Mouse (Mus musculus): ENCODE results near the gene Stxbp5l.

Gene Stxbp5l

GRCm38 (mm10) chr16:37384821-37385344 lies at the start of gene Stxbp5l:
Gene Stxbp5l (minus strand): TSS chr16:37384962.
- DNase-seq (ENCODE audit: low read depth, low spot score) = peak; percentile 99

- DNase-seq (ENCODE audit: low read depth, low spot score) = no peak
These were observed 48.8 kb upstream of the Stxbp5l start for GRCm38 (mm10) chr16:37433418-37434204.

GRCm38 (mm10) chr16:37425434-37425833 lies 40.7 kb upstream of the Stxbp5l start:
- DNase-seq (ENCODE audit: low read depth, low spot score) = no peak

DNA sequence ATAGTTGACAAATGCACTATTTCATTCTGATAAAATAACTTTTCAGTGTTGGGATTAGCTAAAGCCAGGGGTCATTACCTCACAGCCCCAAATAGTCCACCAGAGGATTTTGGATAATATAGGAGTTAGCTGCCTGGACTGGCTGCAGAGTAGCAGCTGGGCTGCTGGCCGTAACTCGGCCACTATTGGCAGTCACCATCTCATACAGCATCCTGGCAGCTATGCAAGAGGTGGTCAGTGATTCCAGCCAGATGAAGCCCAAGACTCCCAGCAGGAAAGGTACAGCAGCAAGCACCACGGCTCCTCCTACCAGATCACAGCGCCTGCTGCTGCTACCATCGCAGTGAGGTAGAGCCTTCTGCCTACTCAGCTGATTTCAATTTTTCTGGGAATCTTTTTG lies 38.1 kb upstream of the Stxbp5l start:
- no peak for DNase-seq (ENCODE audit: low read depth, low spot score)

- DNase-seq (ENCODE audit: low read depth, low spot score) = no peak
These were observed 37.1 kb upstream of the Stxbp5l start for GRCm38 (mm10) chr16:37421851-37422250.

DNA sequence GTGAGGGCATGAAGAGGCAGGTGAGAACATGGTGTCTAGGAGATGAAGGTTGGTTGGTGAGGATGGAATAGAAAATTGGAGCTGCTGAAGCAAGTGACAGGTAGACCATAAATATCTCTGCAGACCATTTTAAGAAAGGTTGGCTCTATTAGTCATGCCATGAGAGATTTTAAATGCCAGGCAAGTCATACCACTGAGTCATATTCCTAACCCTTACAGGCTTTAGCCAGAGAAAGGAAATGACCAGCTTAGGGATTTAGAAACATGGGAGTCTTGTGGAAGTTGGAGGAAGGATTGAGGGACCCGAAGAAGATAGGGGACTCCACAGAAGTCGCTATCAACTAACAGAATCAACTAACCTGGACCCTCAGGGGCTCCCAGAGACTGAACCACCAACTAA lies 35.8 kb upstream of the Stxbp5l start:
- no peak for DNase-seq (ENCODE audit: low read depth, low spot score)

DNA sequence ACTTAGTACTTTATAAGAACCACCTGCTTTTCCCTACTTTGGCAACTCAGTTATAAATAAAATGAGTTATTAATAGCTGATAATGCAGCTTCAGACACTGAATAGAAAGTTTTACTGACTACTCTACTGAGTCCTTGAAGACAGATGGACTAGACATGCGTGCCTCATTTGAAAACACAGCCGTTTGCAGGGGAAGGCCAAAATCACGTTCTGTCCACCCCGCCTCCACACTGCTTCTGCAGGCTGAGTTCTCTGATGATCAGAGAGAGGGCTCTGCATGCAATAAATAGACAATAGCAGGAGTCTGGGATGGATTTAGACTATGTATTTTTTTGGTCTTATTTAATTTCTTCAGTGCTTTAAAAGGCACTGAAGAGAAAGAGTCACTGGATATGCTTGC lies 20.8 kb upstream of the Stxbp5l start:
- DNase-seq (ENCODE audit: low read depth, low spot score) = no peak

DNA sequence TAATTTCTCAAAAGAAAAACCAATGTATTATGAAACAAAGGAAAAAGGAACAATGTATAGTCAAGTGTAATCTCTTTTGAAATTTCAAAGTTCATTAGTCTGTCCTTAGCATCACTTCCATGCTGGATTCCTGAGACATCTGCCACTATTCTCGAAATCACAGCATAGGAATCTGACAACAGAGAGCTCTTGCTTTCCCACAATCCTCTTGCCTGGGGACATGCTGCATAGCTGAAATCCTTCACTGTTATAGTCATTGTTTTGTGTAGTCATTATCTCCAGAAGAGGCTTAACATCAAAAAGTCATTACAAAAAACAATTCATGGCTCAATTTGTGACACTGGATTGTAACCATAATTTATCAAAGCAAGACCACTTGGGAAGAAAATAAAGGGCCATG lies 20.2 kb upstream of the Stxbp5l start:
- no peak for DNase-seq (ENCODE audit: low read depth, low spot score)

- DNase-seq (ENCODE audit: low read depth, low spot score) = no peak
These were observed 5.2 kb upstream of the Stxbp5l start for GRCm38 (mm10) chr16:37389964-37390363.

GRCm38 (mm10) chr16:37389201-37389905 lies 4.6 kb upstream of the Stxbp5l start:
- DNase-seq (ENCODE audit: low read depth, low spot score) = no peak

DNA sequence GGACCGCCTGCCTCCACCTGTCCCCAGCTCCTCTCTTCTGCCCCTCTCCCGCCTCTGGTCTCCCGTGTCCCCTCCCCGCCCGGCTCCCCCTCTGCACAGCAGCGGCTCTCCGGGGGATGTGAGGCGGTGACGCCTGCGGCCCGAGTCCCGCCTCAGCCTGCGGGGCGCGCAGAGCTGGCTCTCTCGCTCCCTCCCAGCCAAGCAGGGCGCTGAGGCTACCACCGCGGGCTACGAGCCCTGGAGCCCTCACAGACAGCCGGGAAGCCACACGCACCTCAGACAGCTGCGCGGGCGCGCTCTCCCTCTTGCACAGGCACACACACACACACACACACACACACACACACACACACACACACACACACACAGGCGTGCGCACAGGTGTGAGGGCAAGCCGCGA lies 393 bp downstream of the Stxbp5l start:
- no peak for DNase-seq (ENCODE audit: low read depth, low spot score)

- DNase-seq (ENCODE audit: low read depth, low spot score) = no peak
These were observed 1.3 kb downstream of the Stxbp5l start for GRCm38 (mm10) chr16:37383426-37383825.

GRCm38 (mm10) chr16:37372716-37373115 lies 12.0 kb downstream of the Stxbp5l start:
- DNase-seq (ENCODE audit: low read depth, low spot score) = no peak

- no peak for DNase-seq (ENCODE audit: low read depth, low spot score)
These were observed 17.3 kb downstream of the Stxbp5l start for GRCm38 (mm10) chr16:37367426-37367825.

DNA sequence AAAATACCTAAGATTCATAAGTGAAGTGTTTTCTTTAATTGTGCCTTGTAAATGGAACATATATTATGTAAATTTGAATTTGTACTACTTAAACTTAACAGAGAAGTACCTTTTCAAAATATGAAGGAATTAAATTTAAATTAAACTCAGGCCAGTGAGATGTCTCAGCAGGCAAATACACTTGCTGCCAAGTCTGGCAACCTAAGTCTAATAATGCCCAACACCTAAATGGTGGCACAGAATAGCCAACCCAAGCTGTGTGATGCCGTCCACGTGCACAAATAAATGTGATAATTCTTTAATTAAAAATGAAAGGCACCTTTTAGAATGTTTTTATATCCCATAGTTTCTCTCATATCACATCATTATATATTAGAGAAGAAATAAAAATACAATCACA lies 20.8 kb downstream of the Stxbp5l start:
- DNase-seq (ENCODE audit: low read depth, low spot score) = no peak

DNA sequence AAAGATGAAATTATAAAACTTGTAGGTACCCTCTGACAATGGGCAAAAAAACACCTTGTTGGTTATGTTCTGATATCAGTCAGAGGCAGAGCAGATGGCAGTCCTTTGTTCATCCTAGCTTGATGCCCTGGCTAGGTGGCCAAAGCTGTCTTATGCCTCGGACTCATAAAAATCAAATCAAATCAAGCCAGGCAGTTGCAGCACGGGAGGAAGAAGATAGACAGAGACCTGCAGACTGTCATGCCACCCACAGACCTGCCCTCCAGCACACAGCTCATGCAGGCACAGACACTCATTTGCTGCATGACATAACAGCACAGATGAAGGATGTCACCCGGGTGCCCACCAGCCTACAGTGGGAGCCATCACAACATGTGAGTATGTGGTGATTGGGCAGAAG lies 29.1 kb downstream of the Stxbp5l start:
- DNase-seq (ENCODE audit: low read depth, low spot score) = no peak

DNA sequence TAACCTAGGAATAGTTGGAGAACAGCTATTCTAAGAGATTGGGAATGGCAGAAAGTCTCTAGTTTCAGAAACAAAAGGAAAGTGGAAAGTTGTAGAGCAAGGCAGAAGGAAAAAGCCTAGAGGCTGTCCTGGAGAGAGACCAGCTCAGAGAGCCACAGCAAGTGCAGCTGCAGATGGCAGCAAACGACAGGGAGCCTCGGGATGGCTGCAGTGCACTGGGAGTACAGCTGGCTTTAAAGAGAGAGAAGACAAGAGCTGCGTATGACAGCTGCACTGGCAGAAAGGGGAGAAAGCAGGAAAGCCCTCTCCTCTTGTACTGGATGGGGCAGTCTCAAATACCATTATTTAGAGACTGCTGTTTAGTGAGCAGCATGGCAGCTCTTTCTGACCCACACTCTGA lies 37.7 kb downstream of the Stxbp5l start:
- no peak for DNase-seq (ENCODE audit: low read depth, low spot score)

GRCm38 (mm10) chr16:37344960-37345359 lies 39.8 kb downstream of the Stxbp5l start:
- DNase-seq (ENCODE audit: low read depth, low spot score) = no peak

DNA sequence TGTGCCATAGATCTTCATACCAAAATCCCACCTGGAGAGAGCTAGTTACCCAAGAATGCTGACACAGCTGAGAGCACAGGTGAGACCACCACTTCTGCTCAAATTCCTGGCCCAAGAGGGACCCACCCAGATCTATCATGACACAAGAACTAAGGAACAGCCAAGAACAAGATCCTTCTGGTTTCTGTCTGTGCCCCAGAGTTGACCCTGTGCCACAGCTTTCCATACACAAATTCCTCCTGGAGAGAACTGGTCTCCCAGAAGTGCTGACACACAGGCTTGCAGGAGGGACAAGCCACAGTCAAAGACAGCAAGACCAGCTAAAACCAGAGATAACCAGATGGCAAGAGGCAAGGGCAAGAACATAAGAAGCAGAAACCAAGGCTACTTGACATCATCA lies 43.3 kb downstream of the Stxbp5l start:
- peak; percentile 12 for DNase-seq (ENCODE audit: low read depth, low spot score)

- no peak for DNase-seq (ENCODE audit: low read depth, low spot score)
These were observed 46.6 kb downstream of the Stxbp5l start for GRCm38 (mm10) chr16:37338177-37338576.

DNA sequence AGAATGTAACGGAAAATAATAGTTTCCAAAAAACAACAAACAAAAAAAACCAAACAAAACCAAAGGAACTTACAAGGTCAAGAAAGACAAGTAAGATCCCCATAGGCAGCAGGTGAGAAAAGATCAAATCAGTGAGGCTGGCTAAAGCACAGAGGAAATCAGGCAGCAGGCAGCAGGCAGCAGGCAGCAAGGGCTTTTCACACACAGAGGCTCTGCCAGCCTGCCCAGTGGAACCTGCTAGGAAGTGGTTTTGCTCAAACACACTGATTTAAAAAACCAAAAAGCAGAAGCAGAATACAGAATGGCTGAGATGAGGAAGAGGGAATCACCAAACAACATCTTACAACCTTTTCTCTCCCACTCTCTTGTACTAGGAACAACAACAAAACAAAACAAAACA lies 47.2 kb downstream of the Stxbp5l start:
- DNase-seq (ENCODE audit: low read depth, low spot score) = no peak

GRCm38 (mm10) chr16:37304441-37304840 lies 80.3 kb downstream of the Stxbp5l start:
- no peak for DNase-seq (ENCODE audit: low read depth, low spot score)

GRCm38 (mm10) chr16:37292593-37292992 lies 92.2 kb downstream of the Stxbp5l start:
- peak; percentile 15 for DNase-seq (ENCODE audit: low read depth, low spot score)
